Mouse (Mus musculus): ENCODE measurements around the gene Smg8.

DNA sequence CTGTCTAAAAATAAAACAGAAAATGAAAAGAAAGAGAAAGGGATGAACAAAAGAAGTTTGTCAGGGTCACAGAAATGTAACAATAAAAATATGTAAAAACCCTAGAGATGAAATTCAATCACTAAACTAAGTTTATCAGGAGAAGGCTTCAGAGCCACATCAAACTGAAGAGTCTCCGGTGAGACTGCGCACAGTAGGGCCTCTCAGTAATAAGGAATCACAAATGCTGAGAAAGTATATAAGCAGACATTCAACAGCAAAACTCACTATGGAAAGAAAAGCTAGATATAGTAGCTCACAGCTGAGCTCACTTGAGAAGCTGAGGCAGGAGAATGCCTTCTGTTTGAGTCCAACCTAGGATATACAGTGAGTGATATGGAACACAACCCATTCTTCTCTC is 26.2 kb downstream of the Smg8 start:
- TF ChIP-seq CTCF (IDR thresholded peaks at IDR 0.05; ENCODE audit: low read depth) (no peak), EP300 (optimal IDR thresholded peaks at IDR 0.05) (no peak)

Data from stomach, postnatal 0 days (tissue).